Mouse (Mus musculus) liver, adult 2 months (tissue): ENCODE data around the gene Ppp1r36. TPM values are rescaled to one million over a fixed set of nuclear protein-coding genes. Genes with fewer than 3 reads are reported as not detected.
"Not testable (repeated sequence)": the region's sequence is repeated elsewhere in the genome, so short reads cannot be mapped to it uniquely, and the experiment has no call there.

ENCODE experiments used
- DNase-seq: peaks from one replicate; pipeline ENCODE4 v3.0.0-alpha.2; 2011; ENCODE audit warnings: low read depth, low spot score; ENCODE audit errors: extremely low read depth
- H3K27ac ChIP-seq: fragments of 200-500 bp; replicated peaks from 2 replicates; pipeline ENCODE4 v1.5.1; 2012; ENCODE audit warnings: low read depth, mild to moderate bottlenecking, control low read depth, inconsistent platforms, low read length; ENCODE audit not compliant: insufficient read depth
- H3K27me3 ChIP-seq: fragments of 200-500 bp; 2 replicates; pipeline ENCODE4 v1.6.1; 2012; ENCODE audit warnings: mild to moderate bottlenecking, moderate library complexity, low read length, inconsistent platforms; ENCODE audit not compliant: control insufficient read depth, insufficient read depth
- H3K36me3 ChIP-seq: fragments of 200-500 bp; 2 replicates; pipeline ENCODE4 v1.6.1; 2012; ENCODE audit warnings: low read length, inconsistent platforms; ENCODE audit not compliant: control insufficient read depth, insufficient read depth
- H3K4me1 ChIP-seq: fragments of 200-500 bp; 2 replicates; pipeline ENCODE4 v1.6.1; 2011; ENCODE audit warnings: low read length; ENCODE audit not compliant: control insufficient read depth, insufficient read depth
- H3K4me3 ChIP-seq: fragments of 200-500 bp; 2 replicates; pipeline ENCODE4 v1.5.1; 2011; ENCODE audit warnings: low read depth, mild to moderate bottlenecking, control low read depth, low read length, moderate library complexity; ENCODE audit not compliant: insufficient read depth
- H3K79me2 ChIP-seq: fragments of 200-500 bp; 2 replicates; pipeline ENCODE4 v1.6.1; 2012; ENCODE audit warnings: inconsistent platforms, mild to moderate bottlenecking, low read length, moderate library complexity; ENCODE audit not compliant: control insufficient read depth, insufficient read depth
- H3K9ac ChIP-seq: fragments of 200-500 bp; 2 replicates; pipeline ENCODE4 v1.6.1; 2012; ENCODE audit warnings: low read depth, mild to moderate bottlenecking, control low read depth, inconsistent platforms, low read length
- CTCF ChIP-seq: fragments of 200-500 bp; IDR thresholded peaks from 2 replicates; pipeline ENCODE4 v1.5.1; 2011; ENCODE audit warnings: low read depth, low read length, control low read depth
- POLR2A ChIP-seq: fragments of 200-500 bp; IDR thresholded peaks from 2 replicates; pipeline ENCODE4 v1.6.1; 2011; ENCODE audit warnings: low read length, control low read depth; ENCODE audit not compliant: insufficient read depth; ENCODE audit errors: extremely low read depth
- WGBS: fragments of 180-500 bp; shearing (Covaris S2); methylation state at CpG from one replicate; pipeline ENCODE4 v1.1.7; 2018; 5-methylcytosine and 5-hydroxymethylcytosine counted together
- polyA plus RNA-seq: library from polyadenylated mRNA; depleted of rRNA; stranded (reverse); fragments of >200 nt; gene quantifications from 2 replicates; pipeline ENCODE4 v1.2.3, GENCODE M21; 2012
- total RNA-seq: library from RNA; depleted of rRNA; stranded (reverse); fragments of >200 nt; gene quantifications from 2 replicates; pipeline ENCODE4 v1.2.3, GENCODE M21; 2014

Ppp1r36 gene
- total and polyA plus RNA-seq, 2 experiments, result under 0.01 TPM; not detected in 1

- no peaks in the 10 kb centered on the region for H3K36me3 ChIP-seq
- peak; percentile 5 for DNase-seq
- no peak overlapping the region for H3K4me3 ChIP-seq
Measured at GRCm38 (mm10) chr12:76444862-76445261, 27.5 kb downstream of the Ppp1r36 start.

GRCm38 (mm10) chr12:76446201-76446600, 28.9 kb downstream of the Ppp1r36 start:
- Histone ChIP-seq H3K4me3 (no peak overlapping the region), H3K79me2 (no peaks in the 10 kb centered on the region), H3K4me1 (no peaks in the 10 kb centered on the region), H3K9ac (no peak overlapping the region), H3K36me3 (no peaks in the 10 kb centered on the region), H3K27ac (no peak overlapping the region), H3K27me3 (no peaks in the 10 kb centered on the region)
- 45% methylated on average over 11 of the region's 11 CpGs for WGBS
- no peak for DNase-seq
- no peak for TF ChIP-seq POLR2A
- TF ChIP-seq CTCF, result no peak

More at GRCm38 (mm10) chr12:76444862-76445261, 27.5 kb downstream of the Ppp1r36 start:
- H3K27me3 ChIP-seq, result no peaks in the 10 kb centered on the region
- H3K9ac ChIP-seq, result no peak overlapping the region
- H3K79me2 ChIP-seq, result no peaks in the 10 kb centered on the region
- no peaks in the 10 kb centered on the region for H3K4me1 ChIP-seq
- no peak for TF ChIP-seq CTCF
- no peak for TF ChIP-seq POLR2A
- WGBS, result 75% methylated on average over 6 of the region's 6 CpGs
- no peak overlapping the region for H3K27ac ChIP-seq

DNA sequence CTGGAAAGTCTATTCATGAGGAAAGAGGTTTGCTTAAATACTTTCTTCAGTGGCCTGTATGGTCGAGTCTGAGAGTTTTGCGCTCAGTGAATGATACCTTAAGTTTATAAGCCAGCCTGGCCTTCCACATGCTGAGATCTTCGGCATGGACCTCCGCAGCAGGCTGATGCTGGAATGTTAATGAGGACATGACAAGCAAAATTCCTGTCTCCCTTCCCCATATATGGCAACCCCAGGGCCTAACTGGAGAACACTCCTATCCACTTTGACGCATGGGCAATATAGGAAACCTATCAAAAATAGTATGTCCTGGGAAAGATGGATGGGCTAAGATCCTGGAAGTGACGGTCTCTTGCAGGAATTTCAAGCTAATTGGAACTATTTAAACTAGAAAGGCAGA, 30.8 kb downstream of the Ppp1r36 start:
- H3K9ac ChIP-seq, result no peak overlapping the region
- DNase-seq, result no peak
- no peaks in the 10 kb centered on the region for H3K4me1 ChIP-seq
- H3K4me3 ChIP-seq, result no peak overlapping the region
- TF ChIP-seq CTCF (no peak), POLR2A (no peak)
- H3K27me3 ChIP-seq, result no peaks in the 10 kb centered on the region
- WGBS, result 84% methylated on average over 6 of the region's 6 CpGs
- no peaks in the 10 kb centered on the region for H3K36me3 ChIP-seq
- no peaks in the 10 kb centered on the region for H3K79me2 ChIP-seq
- H3K27ac ChIP-seq, result no peak overlapping the region

DNA sequence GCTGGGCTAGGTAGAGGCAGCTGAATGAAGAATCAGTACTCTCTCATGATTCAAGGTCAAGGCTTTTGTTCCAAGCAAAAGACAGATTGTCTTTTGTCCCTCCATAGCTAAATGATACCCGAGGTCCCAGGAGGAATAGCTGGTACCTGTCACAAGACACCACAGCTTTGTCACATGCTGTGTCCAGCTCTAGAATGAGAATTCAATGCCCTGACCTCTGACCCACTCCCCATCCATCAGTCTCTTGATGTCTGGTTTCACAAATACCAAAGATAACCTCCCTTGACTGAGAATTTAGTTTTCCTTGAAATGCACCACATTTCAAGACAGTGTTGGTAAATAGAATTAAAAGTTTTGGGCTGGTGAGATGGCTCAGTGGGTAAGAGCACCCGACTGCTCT, 34.9 kb downstream of the Ppp1r36 start:
- H3K4me1 ChIP-seq, result no peaks in the 10 kb centered on the region
- H3K36me3 ChIP-seq, result no peaks in the 10 kb centered on the region
- no peak overlapping the region for H3K27ac ChIP-seq
- DNase-seq, result no peak
- H3K79me2 ChIP-seq, result no peaks in the 10 kb centered on the region
- TF ChIP-seq CTCF, result no peak
- TF ChIP-seq POLR2A, result no peak
- H3K27me3 ChIP-seq, result no peaks in the 10 kb centered on the region
- 70% methylated on average over 2 of the region's 2 CpGs for WGBS
- no peak overlapping the region for H3K4me3 ChIP-seq
- no peak overlapping the region for H3K9ac ChIP-seq

- WGBS, result 93% methylated on average over 4 of the region's 4 CpGs
- H3K4me1 ChIP-seq, DNase-seq, H3K27ac ChIP-seq, H3K27me3 ChIP-seq, H3K4me3 ChIP-seq, H3K79me2 ChIP-seq, H3K9ac ChIP-seq, H3K36me3 ChIP-seq: not testable (repeated sequence)
Measured at GRCm38 (mm10) chr12:76458445-76458844, 41.1 kb downstream of the Ppp1r36 start.

DNA sequence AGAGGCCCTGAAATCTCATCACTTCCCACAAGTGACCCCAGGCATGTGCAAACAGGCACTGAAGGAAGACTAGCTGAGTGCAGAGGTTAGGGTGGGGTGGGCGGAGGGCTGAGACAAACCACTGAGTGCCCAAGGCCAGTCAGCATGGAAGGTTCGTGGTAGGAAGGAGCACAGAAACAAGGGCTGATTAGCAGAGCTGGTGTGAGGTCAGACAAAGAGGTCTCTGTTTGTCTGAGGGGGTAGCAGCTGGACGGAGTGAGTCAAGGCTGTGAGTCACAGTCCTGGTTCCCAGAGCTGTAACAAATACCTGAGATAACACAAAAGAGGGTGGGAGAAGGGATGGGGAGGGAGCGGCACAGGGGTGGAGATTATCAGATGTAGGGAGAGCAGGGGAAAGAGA, 41.7 kb downstream of the Ppp1r36 start:
- H3K79me2 ChIP-seq, result no peaks in the 10 kb centered on the region
- H3K27me3 ChIP-seq, result no peaks in the 10 kb centered on the region
- WGBS, result 84% methylated on average over 4 of the region's 4 CpGs
- no peak overlapping the region for H3K4me3 ChIP-seq
- no peaks in the 10 kb centered on the region for H3K36me3 ChIP-seq
- H3K9ac ChIP-seq, result no peak overlapping the region
- no peak for DNase-seq
- no peak overlapping the region for H3K27ac ChIP-seq
- no peaks in the 10 kb centered on the region for H3K4me1 ChIP-seq
- TF ChIP-seq POLR2A (no peak), CTCF (no peak)
